Mouse (Mus musculus) urinary bladder, postnatal 14 days (tissue): ENCODE measurements around the gene Itpr2.
"Not testable (repeated sequence)": the region's sequence is repeated elsewhere in the genome, so short reads cannot be mapped to it uniquely, and the experiment has no call there.

ENCODE experiments used
- DNase-seq: peaks from one replicate; pipeline ENCODE4 v3.0.0; 2021; ENCODE audit warnings: low spot score

Gene Itpr2

GRCm38 (mm10) chr6:146468361-146468760, 33.7 kb downstream of the Itpr2 start:
- DNase-seq, result no peak

GRCm38 (mm10) chr6:146464645-146465042, 37.4 kb downstream of the Itpr2 start:
- DNase-seq, result not testable (repeated sequence)

DNA sequence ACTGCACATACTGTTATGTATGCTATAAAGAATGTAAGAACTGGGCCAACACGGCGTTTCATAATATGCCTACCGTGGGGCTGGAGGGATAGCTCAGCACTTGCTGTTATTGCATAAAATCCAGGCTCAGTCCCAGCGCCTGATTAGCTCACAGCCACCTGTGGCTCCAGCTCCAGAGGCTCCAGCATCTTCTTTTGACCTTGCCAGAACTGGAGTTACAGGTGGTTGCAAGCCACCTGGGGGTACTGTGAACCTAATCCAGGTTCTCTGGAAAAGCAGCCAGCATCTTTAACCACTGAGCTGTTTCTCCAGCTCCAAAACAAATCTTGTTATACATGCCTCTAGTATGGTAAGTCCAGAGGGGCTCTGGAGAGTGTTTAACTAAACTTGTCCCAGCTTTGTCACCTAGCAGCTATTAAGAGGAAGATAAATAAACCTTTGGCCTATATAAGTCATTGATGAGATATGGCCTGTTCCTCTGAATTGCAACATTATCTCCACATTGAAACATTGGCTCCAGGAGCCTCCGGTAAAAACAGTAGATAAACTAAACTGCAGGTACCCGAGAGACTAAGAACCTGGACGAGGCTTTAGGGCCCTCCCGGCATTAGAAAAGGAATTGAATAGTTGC, 37.9 kb downstream of the Itpr2 start:
- no peak for DNase-seq

GRCm38 (mm10) chr6:146460936-146461335, 41.1 kb downstream of the Itpr2 start:
- DNase-seq, result no peak

DNA sequence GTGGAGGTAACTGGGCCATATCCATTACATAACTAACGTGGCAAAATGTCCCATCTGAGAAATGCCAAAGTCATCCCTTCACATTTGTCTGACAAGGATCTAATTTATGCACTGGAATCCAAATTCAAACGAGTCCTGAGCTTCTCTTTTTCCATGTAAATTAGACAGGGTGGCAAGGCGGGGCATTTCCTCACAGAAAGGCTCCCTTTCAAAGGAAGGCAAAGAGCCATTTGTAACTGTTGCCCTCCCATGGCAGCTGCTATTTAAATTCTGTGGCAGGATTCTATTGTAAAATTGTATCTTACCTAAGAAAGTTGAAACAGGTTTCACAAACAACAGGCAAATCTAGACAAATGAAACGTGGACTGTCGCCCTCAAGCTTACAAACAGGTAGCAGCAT, 43.6 kb downstream of the Itpr2 start:
- no peak for DNase-seq

- no peak for DNase-seq
Observed at GRCm38 (mm10) chr6:146456741-146457140, 45.3 kb downstream of the Itpr2 start.

GRCm38 (mm10) chr6:146454520-146455511, 47.2 kb downstream of the Itpr2 start:
- no peak for DNase-seq

- no peak for DNase-seq
Observed at GRCm38 (mm10) chr6:146452474-146452873, 49.5 kb downstream of the Itpr2 start.

DNA sequence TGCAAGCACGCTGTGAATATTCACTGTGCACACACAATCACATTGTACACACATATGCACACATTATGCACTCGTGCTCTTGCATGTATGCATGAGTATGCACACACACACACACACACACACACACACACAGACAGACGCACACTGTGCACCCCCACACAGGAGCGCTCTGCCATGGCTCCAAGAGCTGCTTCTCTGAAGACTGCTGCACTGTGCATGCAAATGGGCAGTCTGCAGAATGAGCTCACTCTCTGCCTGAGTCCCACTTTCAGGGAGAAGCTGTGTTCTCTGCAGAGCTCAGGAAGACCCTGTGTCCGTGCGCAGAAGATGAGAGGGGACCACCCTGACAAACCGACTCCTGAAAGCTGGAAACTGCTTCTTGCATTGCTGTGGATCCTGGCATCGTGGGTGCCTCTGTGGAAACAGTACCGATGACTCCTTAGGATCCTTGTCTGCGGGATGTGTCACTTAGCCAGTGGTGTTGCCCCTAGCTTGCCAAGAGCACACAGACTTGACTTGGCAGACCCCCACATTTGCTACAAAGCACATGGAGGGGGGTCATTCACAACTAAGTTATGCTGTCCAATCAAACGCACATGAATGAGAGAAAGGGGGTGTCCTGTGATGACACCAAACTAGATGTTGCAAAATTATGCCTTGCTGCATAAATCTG, 55.9 kb downstream of the Itpr2 start:
- DNase-seq, result no peak

- DNase-seq, result no peak
Observed at GRCm38 (mm10) chr6:146439826-146440225, 62.2 kb downstream of the Itpr2 start.

DNA sequence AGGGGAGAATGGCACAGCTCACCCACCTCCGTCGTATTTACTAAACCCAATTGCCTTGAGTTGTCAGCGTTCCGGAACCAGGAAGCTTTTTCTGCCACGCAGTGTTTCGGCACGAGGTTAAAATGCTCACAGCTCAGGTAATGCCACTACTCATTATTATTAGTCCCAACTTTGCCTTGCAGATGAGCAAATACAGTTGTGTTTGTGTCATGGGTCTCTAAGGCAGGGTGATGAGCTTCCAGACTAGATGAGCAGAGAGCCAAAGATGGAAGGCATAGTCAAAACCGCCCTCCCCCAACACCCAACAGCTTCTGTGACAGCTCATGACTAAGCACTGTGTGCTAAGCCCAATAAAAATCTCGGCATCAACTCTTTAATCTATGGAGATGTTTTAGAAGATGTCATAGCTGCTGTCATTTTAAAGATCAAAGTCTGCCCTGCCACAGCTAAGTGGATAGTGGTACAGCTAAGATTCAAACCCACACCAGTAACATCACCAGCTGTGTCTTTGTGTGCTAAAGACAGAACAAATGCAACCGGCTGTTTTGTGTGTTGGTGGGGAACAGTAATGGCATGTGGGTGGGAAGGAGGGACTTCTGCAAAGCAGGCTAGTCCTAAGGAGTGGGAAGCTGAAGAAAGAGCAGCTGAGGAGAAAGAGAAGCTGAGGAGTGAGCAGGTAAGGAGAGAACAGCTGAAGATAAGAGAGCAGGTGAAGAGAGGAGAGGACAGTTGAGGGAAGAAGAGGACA, 62.8 kb downstream of the Itpr2 start:
- no peak for DNase-seq

- DNase-seq, result no peak
Observed at GRCm38 (mm10) chr6:146438057-146438456, 64.0 kb downstream of the Itpr2 start.

GRCm38 (mm10) chr6:146436916-146437496, 65.0 kb downstream of the Itpr2 start:
- DNase-seq, result no peak

GRCm38 (mm10) chr6:146434217-146434616, 67.8 kb downstream of the Itpr2 start:
- no peak for DNase-seq

DNA sequence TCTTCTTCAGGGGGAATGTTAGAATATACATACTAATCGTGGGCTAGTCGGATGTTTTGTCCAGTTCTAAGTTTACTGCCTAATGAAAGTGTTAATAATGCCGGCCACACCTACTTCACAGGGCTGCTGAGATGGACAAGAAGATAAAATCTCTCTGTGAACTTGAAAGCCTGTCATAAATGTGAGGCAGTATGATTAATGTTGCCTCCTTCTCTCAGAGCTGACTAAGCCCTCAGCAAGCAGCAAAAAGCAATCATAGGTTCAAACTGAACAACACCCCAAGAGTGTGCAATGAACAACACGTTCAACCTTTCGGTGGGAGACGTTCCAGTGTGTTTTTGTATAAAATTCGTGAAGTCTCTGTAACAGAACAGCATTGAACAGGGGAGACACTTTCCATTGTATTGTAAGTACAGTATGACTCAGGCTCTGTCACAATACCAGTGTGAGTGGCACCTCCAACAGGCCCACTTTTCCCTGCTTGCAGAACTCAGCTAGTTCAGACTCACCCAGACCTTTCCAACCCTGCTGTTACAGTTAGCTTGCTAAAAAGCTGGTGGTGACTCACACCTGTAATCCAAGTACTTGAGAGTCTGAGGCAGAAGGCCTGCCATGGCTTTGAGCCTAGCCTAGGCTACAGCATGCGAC, 69.7 kb downstream of the Itpr2 start:
- no peak for DNase-seq

DNA sequence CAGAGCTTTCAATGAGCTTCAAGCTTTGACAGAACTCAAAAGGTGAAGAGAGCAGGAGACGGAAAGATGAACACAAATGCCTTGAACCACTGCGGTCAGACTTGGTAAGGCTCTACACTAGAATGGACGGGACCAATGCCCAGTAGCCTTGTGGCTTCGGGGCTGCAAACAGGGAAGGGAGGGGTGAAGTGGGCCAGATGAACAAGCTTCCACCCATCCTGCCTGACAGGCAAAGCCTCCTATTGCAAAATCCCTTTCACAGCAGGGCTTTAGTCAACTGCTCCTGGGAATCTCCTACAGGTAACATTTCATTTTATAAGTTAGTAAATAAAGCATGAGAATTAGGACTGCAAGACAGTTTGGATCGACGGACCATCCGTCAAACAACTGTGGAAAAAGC, 70.2 kb downstream of the Itpr2 start:
- DNase-seq, result no peak

DNA sequence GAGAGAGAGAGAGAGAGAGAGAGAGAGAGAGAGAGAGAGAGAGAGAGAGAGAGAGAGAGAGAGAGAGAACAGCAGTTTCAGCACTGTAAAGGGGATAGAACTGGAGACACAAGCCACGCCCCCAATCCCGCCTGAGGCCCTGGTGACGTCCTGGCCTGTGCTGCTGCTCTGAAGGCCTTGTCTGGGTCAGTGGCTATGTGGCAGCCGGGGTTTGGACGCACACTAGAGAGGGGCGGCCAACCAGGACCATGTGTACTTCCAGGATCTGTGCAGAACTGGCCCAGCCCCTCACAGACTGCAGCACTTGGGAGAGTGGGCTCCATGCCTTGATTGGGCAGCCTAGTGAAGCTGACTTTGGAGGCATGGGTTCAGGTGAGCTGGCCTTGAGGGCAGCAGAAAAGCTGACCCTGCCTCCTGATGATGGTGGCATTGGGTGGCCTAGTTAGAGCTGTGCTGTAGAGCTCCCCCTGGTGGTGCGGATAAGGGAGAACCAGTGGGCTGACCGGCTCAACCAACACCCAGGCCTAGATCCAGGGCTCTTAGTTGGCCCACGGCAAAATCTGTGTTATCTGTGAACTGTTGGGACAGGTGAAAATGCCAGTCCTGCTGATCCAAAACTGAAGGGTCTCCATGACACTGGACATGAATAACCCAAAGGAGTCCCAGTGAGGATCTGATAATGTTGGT, 72.2 kb downstream of the Itpr2 start:
- peak; percentile 42 for DNase-seq

GRCm38 (mm10) chr6:146424778-146425177, 77.2 kb downstream of the Itpr2 start:
- no peak for DNase-seq

DNA sequence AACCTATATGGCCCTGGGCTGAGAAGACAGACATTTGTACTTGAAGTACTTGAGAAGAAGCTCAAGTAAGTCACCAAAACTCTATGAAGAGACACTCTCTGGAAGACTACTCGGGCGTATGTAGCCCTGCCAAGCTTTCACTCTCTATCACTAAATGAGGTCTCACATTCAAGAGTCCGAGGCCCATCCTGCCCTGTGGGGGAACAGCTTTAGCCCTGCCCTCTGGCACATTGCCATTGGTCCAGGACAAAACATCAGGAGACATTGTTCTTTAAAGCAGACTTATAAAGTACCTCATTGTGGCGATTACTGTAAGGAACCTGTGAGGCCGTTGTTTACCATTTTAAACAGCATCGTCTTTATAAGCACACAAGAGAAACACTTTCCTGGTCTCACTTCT, 77.7 kb downstream of the Itpr2 start:
- no peak for DNase-seq

GRCm38 (mm10) chr6:146420718-146421117, 81.3 kb downstream of the Itpr2 start:
- DNase-seq, result no peak

GRCm38 (mm10) chr6:146416461-146416860, 85.6 kb downstream of the Itpr2 start:
- DNase-seq, result no peak
